Mouse (Mus musculus) limb, embryonic 11.5 days (tissue): ENCODE measurements around the gene Fgd5. TPM values are rescaled to one million over a fixed set of nuclear protein-coding genes. Genes with fewer than 3 reads are reported as not detected.
A peak's percentile ranks its signal among the peaks of the same experiment; 100 is the strongest.

Source experiments
- ATAC-seq: fragments of 200-750 bp; cut with Nextera tagmentation; 2 replicates; pipeline ENCODE4 v1.8.0; 2017; ENCODE audit warnings: low read depth; ENCODE audit not compliant: insufficient number of reproducible peaks, low FRiP score, low TSS enrichment
- DNase-seq: peaks from one replicate; pipeline ENCODE4 v3.0.0-alpha.2; 2015; ENCODE audit warnings: low spot score
- H3K27ac ChIP-seq: fragments of 300-500 bp; sonication (generic); replicated peaks from 2 replicates; pipeline ENCODE4 v1.5.1; 2014; ENCODE audit warnings: low read depth, mild to moderate bottlenecking, low read length
- H3K27me3 ChIP-seq: fragments of 300-500 bp; sonication (generic); 2 replicates; pipeline ENCODE4 v1.6.1; 2014; ENCODE audit warnings: mild to moderate bottlenecking, low read length, mixed read lengths; ENCODE audit not compliant: control insufficient read depth, insufficient read depth
- H3K36me3 ChIP-seq: fragments of 300-500 bp; sonication (generic); 2 replicates; pipeline ENCODE4 v1.6.1; 2014; ENCODE audit warnings: mild to moderate bottlenecking, low read length, moderate library complexity, mixed read lengths; ENCODE audit not compliant: control insufficient read depth, insufficient read depth
- H3K4me1 ChIP-seq: fragments of 300-500 bp; sonication (generic); 2 replicates; pipeline ENCODE4 v1.6.1; 2014; ENCODE audit warnings: low read length, mixed read lengths; ENCODE audit not compliant: control insufficient read depth, insufficient read depth
- H3K4me2 ChIP-seq: fragments of 300-500 bp; sonication (generic); 2 replicates; pipeline ENCODE4 v1.6.1; 2014; ENCODE audit warnings: low read depth, mild to moderate bottlenecking, moderate library complexity; ENCODE audit not compliant: severe bottlenecking
- H3K4me3 ChIP-seq: fragments of 300-500 bp; sonication (generic); 2 replicates; pipeline ENCODE4 v1.5.1; 2014; ENCODE audit warnings: low read depth, low read length
- H3K9ac ChIP-seq: fragments of 300-500 bp; sonication (generic); 2 replicates; pipeline ENCODE4 v1.6.1; 2014; ENCODE audit warnings: mild to moderate bottlenecking, low read length
- H3K9me3 ChIP-seq: fragments of 300-500 bp; sonication (generic); 2 replicates; pipeline ENCODE4 v1.6.1; 2016; ENCODE audit warnings: low read length; ENCODE audit not compliant: control insufficient read depth
- WGBS: fragments of 180-500 bp; shearing (Covaris S2); extraction: QIAGEN DNeasy Blood & Tissue Kit; methylation state at CpG from one replicate; pipeline ENCODE4 v1.1.7; 2014; 5-methylcytosine and 5-hydroxymethylcytosine counted together
- polyA plus RNA-seq: library from polyadenylated mRNA; unstranded; fragments of >200 nt; fragmentation: Nextera tagmentation; extraction: Ambion mirVana; gene quantifications from 2 replicates; pipeline ENCODE4 v1.2.1, GENCODE M21; 2014

Gene Fgd5
- polyA plus RNA-seq, 1 experiment from 2014 or later: 3.5 TPM

DNA sequence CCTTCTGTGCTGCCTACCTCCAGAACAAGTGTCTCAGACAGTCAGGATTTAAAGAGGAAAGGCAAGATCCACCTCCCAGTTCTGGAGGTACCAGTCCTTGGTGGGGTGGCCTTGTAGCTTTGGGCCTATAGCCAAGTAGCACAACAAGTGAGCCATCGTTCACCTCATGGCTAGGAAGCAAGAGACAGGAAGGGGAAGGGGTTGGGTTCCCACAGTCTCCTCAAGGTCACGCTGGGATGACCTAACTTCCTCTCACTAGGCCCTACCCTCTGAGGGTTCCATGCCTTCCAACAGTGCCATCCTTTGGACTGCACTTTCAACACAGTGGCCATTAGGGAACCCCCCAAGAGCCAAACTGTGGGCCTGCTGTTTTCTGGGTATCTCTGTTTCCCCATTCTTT, 84.8 kb downstream of the Fgd5 start:
- Histone ChIP-seq H3K4me3 (no peak overlapping the region), H3K27me3 (no peaks in the 10 kb centered on the region), H3K9ac (no peak overlapping the region), H3K36me3 (no peaks in the 10 kb centered on the region), H3K9me3 (no peaks in the 10 kb centered on the region), H3K27ac (no peak overlapping the region), H3K4me2 (no peak overlapping the region), H3K4me1 (no peaks in the 10 kb centered on the region; the same call in 1 of the 2 replicates)
- DNase-seq (no peak), ATAC-seq (no peak)
- 81% methylated on average over 2 of the region's 2 CpGs for WGBS

DNA sequence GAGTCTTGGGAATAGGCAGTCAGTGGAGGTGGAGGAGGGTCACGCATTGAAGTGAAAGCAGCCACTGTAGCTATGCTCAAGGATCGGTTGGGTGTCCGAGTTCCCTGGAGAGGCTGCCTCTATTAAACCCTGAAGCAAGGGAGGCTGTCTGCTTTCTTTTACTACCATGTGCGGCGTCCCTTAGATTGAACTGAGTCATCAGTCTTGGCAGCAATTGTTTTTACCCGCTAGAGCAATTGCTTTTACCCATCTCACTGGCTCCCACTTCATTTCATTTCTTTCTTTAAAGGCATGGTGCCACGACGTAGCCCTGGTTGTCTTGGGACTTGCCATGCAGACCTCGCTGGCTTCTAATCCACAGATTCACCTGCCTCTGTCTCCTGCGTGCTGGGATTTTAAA, 85.4 kb downstream of the Fgd5 start:
- Histone ChIP-seq H3K27me3 (no peaks in the 10 kb centered on the region), H3K4me2 (no peak overlapping the region), H3K27ac (no peak overlapping the region), H3K4me3 (no peak overlapping the region), H3K9me3 (no peaks in the 10 kb centered on the region), H3K36me3 (no peaks in the 10 kb centered on the region), H3K9ac (no peak overlapping the region), H3K4me1 (no peaks in the 10 kb centered on the region; the same call in 1 of the 2 replicates)
- 81% methylated on average over 10 of the region's 10 CpGs for WGBS
- ATAC-seq (no peak), DNase-seq (no peak)

DNA sequence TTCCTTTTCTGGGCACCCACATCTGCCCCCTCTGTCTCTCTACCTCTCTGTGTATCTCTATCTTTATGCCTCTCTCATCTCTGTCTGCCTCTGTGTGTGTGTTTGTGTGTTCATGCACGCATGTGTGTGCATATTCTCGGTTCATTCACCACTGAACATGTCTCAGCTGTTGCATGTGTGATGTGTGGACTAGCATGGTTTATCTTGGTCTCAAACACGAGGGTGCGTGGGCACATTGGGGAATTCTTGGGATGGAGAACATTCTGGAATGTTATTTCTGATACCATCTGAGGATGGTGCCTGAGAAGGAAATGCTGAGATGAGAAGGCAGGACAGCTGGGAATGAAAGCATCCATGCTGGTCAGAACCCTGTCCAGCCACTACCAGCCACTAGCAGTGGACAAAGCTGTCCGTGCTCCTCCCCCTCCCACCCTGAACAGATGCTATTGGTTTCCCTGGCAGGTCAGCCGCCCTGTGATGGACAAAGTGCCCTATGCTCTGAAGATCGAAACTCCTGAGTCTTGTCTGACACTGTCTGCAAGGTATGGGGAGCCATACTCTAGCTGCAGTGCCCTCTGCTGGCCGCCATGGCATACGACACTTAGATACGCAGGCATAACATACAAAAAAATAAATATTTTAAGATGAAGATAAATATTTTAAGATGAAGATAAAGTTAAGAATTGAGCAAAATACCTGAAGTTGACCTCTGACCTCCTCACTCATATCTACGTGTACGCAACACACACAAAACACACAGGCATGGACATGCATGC, 87.2 kb downstream of the Fgd5 start:
- Histone ChIP-seq H3K4me3 (no peak overlapping the region), H3K9me3 (no peaks in the 10 kb centered on the region), H3K36me3 (no peaks in the 10 kb centered on the region), H3K9ac (no peak overlapping the region), H3K4me2 (no peak overlapping the region), H3K4me1 (no peaks in the 10 kb centered on the region; the same call in 1 of the 2 replicates), H3K27me3 (no peaks in the 10 kb centered on the region), H3K27ac (no peak overlapping the region)
- 52% methylated on average over 12 of the region's 12 CpGs for WGBS
- ATAC-seq (0 out of 2 replicates have a peak, but pooled peaks have one; percentile 31), DNase-seq (peak; percentile 70)

DNA sequence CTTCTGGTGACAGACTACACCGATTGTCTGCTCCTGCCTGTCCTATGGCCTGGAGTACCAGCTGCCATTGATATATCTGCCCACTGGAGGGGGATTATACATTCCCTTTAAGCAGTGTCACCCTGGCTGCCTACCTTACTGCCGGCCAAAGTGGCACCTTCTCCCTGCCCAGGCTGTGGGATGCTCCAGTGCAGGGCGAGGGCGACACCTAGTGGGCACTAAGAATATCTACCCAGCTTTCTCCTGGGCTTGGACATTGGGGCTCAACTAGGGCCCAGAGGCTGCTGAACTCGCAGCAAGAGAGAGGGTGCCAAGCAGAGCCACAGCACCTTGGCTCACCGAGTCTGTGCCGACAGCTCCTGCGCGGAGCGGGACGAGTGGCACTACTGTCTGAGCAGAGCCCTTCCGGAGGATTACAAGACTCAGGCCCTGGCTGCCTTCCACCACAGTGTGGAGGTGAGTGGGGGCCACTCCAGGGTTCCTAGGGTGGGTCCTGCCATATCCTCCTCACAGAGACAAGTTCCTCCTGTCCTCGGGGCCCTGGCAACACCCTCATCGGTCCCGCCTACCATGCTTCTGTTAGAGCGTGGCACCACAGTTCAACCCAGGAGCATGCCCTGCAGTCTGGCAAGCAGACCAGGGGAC, 88.6 kb downstream of the Fgd5 start:
- Histone ChIP-seq H3K9ac (no peak overlapping the region), H3K4me2 (no peak overlapping the region), H3K27me3 (no peaks in the 10 kb centered on the region), H3K4me3 (no peak overlapping the region), H3K9me3 (no peaks in the 10 kb centered on the region), H3K36me3 (no peaks in the 10 kb centered on the region), H3K4me1 (no peaks in the 10 kb centered on the region), H3K27ac (no peak overlapping the region)
- ATAC-seq (peak; percentile 51), DNase-seq (peak; percentile 79)
- 28% methylated on average over 16 of the region's 16 CpGs for WGBS

DNA sequence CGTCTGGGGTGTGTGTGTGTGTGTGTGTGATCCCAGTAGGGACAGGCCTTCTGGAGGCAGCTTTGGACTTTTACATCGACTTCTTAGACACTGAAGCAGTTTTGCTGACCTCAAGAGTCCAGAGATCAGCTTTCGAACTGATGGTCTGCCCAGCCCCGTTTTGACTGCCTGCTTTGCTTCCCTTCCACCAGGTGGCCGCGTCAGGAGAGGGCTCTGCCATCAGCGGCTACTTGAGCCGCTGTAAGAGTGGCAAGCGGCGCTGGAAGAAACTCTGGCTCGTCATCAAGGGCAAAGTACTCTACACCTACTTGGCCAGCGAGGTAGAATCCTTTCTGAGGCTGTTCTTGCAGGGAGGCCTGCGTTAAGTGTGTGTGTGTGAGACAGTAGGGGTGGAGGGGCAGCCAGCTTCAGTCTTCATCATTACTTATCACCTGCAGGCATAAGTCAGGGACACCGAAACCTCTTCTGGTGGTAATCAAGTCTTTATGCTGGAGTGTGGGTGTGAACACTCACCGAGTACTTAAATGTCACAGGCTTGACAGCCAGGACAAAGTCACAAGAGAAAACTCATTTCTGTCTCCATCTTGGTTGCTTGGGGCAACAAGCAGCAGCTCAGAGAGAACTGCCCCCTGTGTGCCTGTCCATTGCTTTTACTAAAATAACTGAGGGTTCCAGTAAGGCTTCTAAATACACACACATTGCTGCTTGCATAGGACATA, 92.6 kb downstream of the Fgd5 start:
- WGBS: 55% methylated on average over 15 of the region's 15 CpGs
- H3K4me3 ChIP-seq: no peak overlapping the region
- no peak overlapping the region for H3K9ac ChIP-seq
- H3K4me1 ChIP-seq: no peaks in the 10 kb centered on the region
- H3K4me2 ChIP-seq: no peak overlapping the region
- H3K27ac ChIP-seq: no peak overlapping the region
- ATAC-seq (no peak), DNase-seq (no peak)
- no peaks in the 10 kb centered on the region; the same call in 1 of the 2 replicates for H3K9me3 ChIP-seq
- no peaks in the 10 kb centered on the region for H3K27me3 ChIP-seq
- no peaks in the 10 kb centered on the region for H3K36me3 ChIP-seq

DNA sequence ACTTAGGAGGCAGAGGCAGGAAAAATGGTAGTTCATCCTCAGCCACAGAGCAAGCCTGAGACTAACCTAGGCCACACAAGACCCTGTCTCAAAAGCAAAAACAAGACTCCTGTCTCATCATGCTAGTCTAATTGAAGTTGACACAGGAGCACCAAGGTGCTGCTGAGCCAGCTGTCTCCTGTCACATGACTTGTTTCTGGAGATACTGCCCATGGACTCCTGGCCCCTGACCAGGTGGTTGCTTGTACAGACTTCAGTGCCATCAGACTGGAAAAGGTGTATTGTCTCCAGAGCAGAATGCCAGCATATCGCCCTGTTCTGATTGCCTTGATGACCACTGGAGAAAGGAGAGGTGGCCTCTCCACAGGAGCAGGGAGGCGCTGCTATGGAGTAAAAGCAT, 102.1 kb downstream of the Fgd5 start:
- DNase-seq (no peak), ATAC-seq (no peak)
- Histone ChIP-seq H3K27ac (no peak overlapping the region), H3K9me3 (no peaks in the 10 kb centered on the region), H3K4me3 (no peak overlapping the region), H3K4me2 (no peak overlapping the region), H3K4me1 (no peaks in the 10 kb centered on the region), H3K9ac (no peak overlapping the region), H3K27me3 (no peaks in the 10 kb centered on the region), H3K36me3 (no peaks in the 10 kb centered on the region)
- 97% methylated on average over 2 of the region's 2 CpGs for WGBS

DNA sequence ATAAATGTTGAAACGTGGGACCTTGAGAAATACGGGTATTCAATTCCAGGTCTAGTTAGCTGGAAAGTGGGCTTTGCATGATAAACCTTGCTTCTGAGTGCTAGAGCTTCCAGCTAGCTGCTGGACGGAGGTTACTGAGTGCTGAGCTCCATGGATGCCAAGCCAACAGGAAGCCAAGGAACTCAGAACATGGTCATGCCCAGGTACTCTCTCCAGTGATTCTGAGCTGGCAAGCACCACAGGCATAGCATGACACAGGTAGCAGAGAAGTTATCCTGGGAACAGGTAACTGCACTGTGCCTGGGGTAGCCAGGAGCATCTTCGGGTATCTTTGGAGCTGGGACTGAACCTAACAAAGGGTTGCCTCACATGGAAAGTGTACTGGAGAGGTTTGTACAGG, 104.1 kb downstream of the Fgd5 start:
- no peak overlapping the region for H3K4me2 ChIP-seq
- no peaks in the 10 kb centered on the region for H3K4me1 ChIP-seq
- H3K9me3 ChIP-seq: no peaks in the 10 kb centered on the region
- H3K4me3 ChIP-seq: no peak overlapping the region
- H3K36me3 ChIP-seq: no peaks in the 10 kb centered on the region
- 86% methylated on average over 4 of the region's 4 CpGs for WGBS
- no peak overlapping the region for H3K9ac ChIP-seq
- DNase-seq: no peak
- H3K27me3 ChIP-seq: no peaks in the 10 kb centered on the region
- ATAC-seq: no peak
- H3K27ac ChIP-seq: no peak overlapping the region

DNA sequence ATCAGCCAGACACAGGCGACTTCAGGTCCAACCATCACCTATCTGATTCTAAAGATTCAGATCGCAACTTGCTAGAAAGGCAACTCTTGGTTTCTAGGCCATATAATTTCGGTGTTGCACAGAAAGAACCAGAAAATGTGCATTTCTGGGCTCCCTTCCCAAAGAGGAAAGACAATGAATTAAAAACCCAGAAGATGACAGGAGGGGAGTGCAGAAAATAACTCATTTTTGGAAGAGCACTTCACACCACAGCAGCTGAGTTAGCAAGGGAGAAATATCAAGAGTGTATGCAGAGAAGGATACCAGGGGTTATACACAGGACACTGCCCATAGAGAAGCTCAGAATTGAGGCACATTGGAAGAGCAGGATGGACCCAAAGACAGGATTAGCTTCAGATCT, 106.3 kb downstream of the Fgd5 start:
- no peak overlapping the region for H3K4me2 ChIP-seq
- H3K27ac ChIP-seq: no peak overlapping the region
- WGBS: 84% methylated on average over 3 of the region's 3 CpGs
- no peak for ATAC-seq
- H3K4me1 ChIP-seq: no peaks in the 10 kb centered on the region
- H3K27me3 ChIP-seq: no peaks in the 10 kb centered on the region
- no peak overlapping the region for H3K4me3 ChIP-seq
- no peak for DNase-seq
- H3K9me3 ChIP-seq: no peaks in the 10 kb centered on the region
- H3K9ac ChIP-seq: no peak overlapping the region
- H3K36me3 ChIP-seq: no peaks in the 10 kb centered on the region
